Mouse (Mus musculus): ENCODE results near the gene Pidd1.

DNA sequence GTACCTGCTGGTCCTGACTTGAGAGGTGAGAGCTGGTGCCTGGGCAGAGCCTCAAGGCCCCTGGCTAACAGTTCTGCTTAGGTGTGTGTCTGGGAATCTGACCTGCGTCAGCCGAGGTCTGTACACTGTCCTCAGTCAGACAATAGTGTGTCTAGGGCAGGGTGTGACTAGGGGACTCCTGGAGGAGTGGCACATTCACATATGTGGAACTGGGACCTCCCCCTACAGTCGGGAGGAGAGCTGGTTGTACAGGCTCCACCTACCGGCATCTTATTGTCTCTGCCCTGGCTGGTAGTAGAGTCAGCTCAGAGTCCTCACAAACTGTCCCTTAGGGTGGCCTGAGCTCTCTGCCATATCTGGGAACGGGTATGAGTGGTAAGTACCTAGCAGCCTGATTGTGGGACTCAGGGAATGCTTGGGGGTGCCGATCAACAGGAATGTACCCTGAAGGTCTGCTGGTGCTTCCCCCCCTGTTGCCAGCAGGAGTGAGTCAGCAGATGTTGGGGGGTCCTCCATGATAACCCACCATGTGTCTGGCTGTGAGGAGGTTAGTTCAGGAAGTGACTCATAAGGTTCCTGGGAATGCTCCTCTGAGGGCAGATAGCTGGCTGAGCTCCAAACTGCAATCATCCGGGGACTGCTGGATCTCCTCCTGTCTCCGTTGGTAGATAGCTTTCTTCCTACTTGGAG is 24.8 kb upstream of the Pidd1 start:
- TF ChIP-seq CTCF (IDR thresholded peaks at IDR 0.05; ENCODE audit: control insufficient read depth, insufficient read depth, insufficient replicate concordance, low read depth, low read length) (no peak), POLR2A (IDR thresholded peaks at IDR 0.05; ENCODE audit: control insufficient read depth, low read depth, low read length) (no peak; the same call in 1 of the 2 replicates)

Measured in testis, adult 2 months (tissue).